8 mouse cellular contexts compared by ENCODE assay signal in genomic region chr2:115855511-115856400, GRCm38 (mm10).
DNase-seq lines count a peak whose midpoint lies in the region; ATAC-seq and TF ChIP-seq lines count a peak whose summit lies in the region.

No protein-coding gene starts in this region.

- no peak overlapping the region for H3K4me3 ChIP-seq in ES-E14 (ENCODE audit: insufficient read depth in 1 of 2, low read depth in 1 of 2, low read length in 2 of 2, poor library complexity in 1 of 2, severe bottlenecking in 1 of 2)
- H3K4me3 ChIP-seq in lung, adult 2 months (replicated peaks; ENCODE audit: extremely low read depth, low read depth, low read length): peak overlapping the region; percentile 54
- H3K4me3 ChIP-seq in olfactory bulb, adult 2 months (ENCODE audit: insufficient read depth, low read depth, low read length): no peak overlapping the region

- 1% methylated on average over 33 of the region's 33 CpGs for WGBS in lung, adult 2 months
- under 1% methylated on average over 33 of the region's 33 CpGs for WGBS in olfactory bulb, adult 2 months

- peak; percentile 63 for DNase-seq in ES-E14 (ENCODE audit: low read depth, low spot score)
- peak; percentile 16 for DNase-seq in cerebellum, adult 11-12 months
- DNase-seq in layer of hippocampus, adult 8-10 months (ENCODE audit: low spot score in 2 of 2): peak; percentile 43 to 80
- DNase-seq in lung, adult 2 months: peak; percentile 76
- peak; percentile 32 to 73 for DNase-seq in thymus, postnatal 10 days (ENCODE audit: low spot score in 2 of 2)

- H3K27ac ChIP-seq in ES-E14 (ENCODE audit: insufficient read depth, low read depth, low read length, poor library complexity, severe bottlenecking): no peak overlapping the region
- H3K27ac ChIP-seq in olfactory bulb, adult 2 months (ENCODE audit: insufficient read depth, low read depth, low read length): peak overlapping the region; percentile 83

- peak; percentile 58 for TF ChIP-seq CTCF in lung, adult 2 months (IDR thresholded peaks at IDR 0.05; ENCODE audit: insufficient read depth, low read length)
- peak; percentile 97 for TF ChIP-seq CTCF in olfactory bulb, adult 2 months (IDR thresholded peaks at IDR 0.05; ENCODE audit: insufficient read depth, low read depth, low read length)

- no peak for TF ChIP-seq POLR2A in lung, adult 2 months (IDR thresholded peaks at IDR 0.05; ENCODE audit: borderline replicate concordance, extremely low read depth, low read depth, low read length)
- 0 out of 2 replicates have a peak, but pooled peaks have one; percentile 30 for TF ChIP-seq POLR2A in olfactory bulb, adult 2 months (IDR thresholded peaks at IDR 0.05; ENCODE audit: insufficient read depth, low read depth, low read length)

- peak; percentile 76 for ATAC-seq in frontal cortex, adult (ENCODE audit: low TSS enrichment)
- ATAC-seq in hematopoietic stem cell, adult 5-6 weeks (replicated peaks in 1 of 2; ENCODE audit: insufficient read depth in 1 of 2, low FRiP score in 2 of 2, low TSS enrichment in 1 of 2, low read depth in 1 of 2, poor library complexity in 2 of 2, severe bottlenecking in 2 of 2): peak; percentile 71 to 75

- no peaks in the 10 kb centered on the region for H3K36me3 ChIP-seq in ES-E14 (ENCODE audit: control insufficient read depth, insufficient read depth, low read length, poor library complexity, severe bottlenecking)

- H3K9me3 ChIP-seq in ES-E14 (ENCODE audit: control insufficient read depth, insufficient read depth, low read depth, low read length): no peaks in the 10 kb centered on the region

- H3K9ac ChIP-seq in ES-E14 (ENCODE audit: insufficient read depth, low read depth, low read length, poor library complexity, severe bottlenecking): no peak overlapping the region

- in situ Hi-C loops in ES-E14 (cut with MboI; ENCODE audit: low sequenced_read_pairs in 2 of 2, unreplicated experiment in 2 of 2): loop anchor here (5.0 to 10.0 kb wide), 2 partner anchors 207 to 699 kb away; no protein-coding TSS in a partner anchor

- H3K4me1 ChIP-seq in ES-E14 (ENCODE audit: control insufficient read depth in 2 of 2, insufficient read depth in 2 of 2, low read length in 2 of 2, poor library complexity in 1 of 2): peaks cover 0 to 8% of the 10 kb centered on the region in 2 experiments; a peak in 1 of 4 replicates
- H3K4me1 ChIP-seq in lung, adult 2 months (ENCODE audit: control insufficient read depth, insufficient read depth, low read length): peaks cover 2% of the 10 kb centered on the region; the same call in 1 of the 2 replicates
- H3K4me1 ChIP-seq in olfactory bulb, adult 2 months (ENCODE audit: control insufficient read depth, insufficient read depth, low read length): peaks cover 37% of the 10 kb centered on the region

TF ChIP-seq in ES-E14, 5 proteins besides CTCF, POLR2A, EP300 and RAD21:
- no peak for TF ChIP-seq HCFC1 (IDR thresholded peaks at IDR 0.05; ENCODE audit: borderline replicate concordance, insufficient read depth, low read length)
- peak; percentile 87; the same call in 1 of the 2 replicates for TF ChIP-seq ZC3H11A (IDR thresholded peaks at IDR 0.05; ENCODE audit: borderline replicate concordance, low read depth, low read length)

Comparison
In these comparisons a context has a peak if more than half of its experiments do, and no peak if none do; other contexts are left out.
1. DNase-seq: peak in every context shown above with its lines; median percentile 76 in lung, adult 2 months; 63 in ES-E14; 62 in layer of hippocampus, adult 8-10 months; 52 in thymus, postnatal 10 days; 16 in cerebellum, adult 11-12 months.